Mouse (Mus musculus) mesoderm, embryonic 11.5 days (tissue): ENCODE data around the gene Rpf2.
A peak's percentile ranks its signal among the peaks of the same experiment; 100 is the strongest.

ENCODE experiments used
- DNase-seq: peaks from one replicate; pipeline ENCODE4 v3.0.0-alpha.2; 2012; ENCODE audit warnings: low read depth, low spot score

Rpf2 gene

GRCm38 (mm10) chr10:40246374-40247165, at the start of gene Rpf2:
Rpf2 (minus strand) TSS chr10:40247036.
- DNase-seq: peak; percentile 93

GRCm38 (mm10) chr10:40292640-40293039, 45.8 kb upstream of the Rpf2 start:
- no peak for DNase-seq

- no peak for DNase-seq
Observed at GRCm38 (mm10) chr10:40286767-40287166, 39.9 kb upstream of the Rpf2 start.

GRCm38 (mm10) chr10:40285571-40285970, 38.7 kb upstream of the Rpf2 start:
- no peak for DNase-seq

- DNase-seq: no peak
Observed at GRCm38 (mm10) chr10:40284997-40285396, 38.2 kb upstream of the Rpf2 start.

- no peak for DNase-seq
Observed at GRCm38 (mm10) chr10:40284179-40284831, 37.5 kb upstream of the Rpf2 start.

GRCm38 (mm10) chr10:40283636-40284035, 36.8 kb upstream of the Rpf2 start:
- no peak for DNase-seq

- no peak for DNase-seq
Observed at GRCm38 (mm10) chr10:40281565-40281964, 34.7 kb upstream of the Rpf2 start.

GRCm38 (mm10) chr10:40278317-40278716, 31.5 kb upstream of the Rpf2 start:
- DNase-seq: no peak

GRCm38 (mm10) chr10:40275991-40276390, 29.2 kb upstream of the Rpf2 start:
- peak; percentile 17 for DNase-seq

- no peak for DNase-seq
Observed at GRCm38 (mm10) chr10:40273938-40274337, 27.1 kb upstream of the Rpf2 start.

GRCm38 (mm10) chr10:40271216-40271615, 24.4 kb upstream of the Rpf2 start:
- DNase-seq: no peak

GRCm38 (mm10) chr10:40264920-40265319, 18.1 kb upstream of the Rpf2 start:
- no peak for DNase-seq

GRCm38 (mm10) chr10:40263691-40264090, 16.9 kb upstream of the Rpf2 start:
- DNase-seq: no peak

GRCm38 (mm10) chr10:40262200-40262599, 15.4 kb upstream of the Rpf2 start:
- no peak for DNase-seq

GRCm38 (mm10) chr10:40260305-40260704, 13.5 kb upstream of the Rpf2 start:
- no peak for DNase-seq

- no peak for DNase-seq
Observed at GRCm38 (mm10) chr10:40259542-40259941, 12.7 kb upstream of the Rpf2 start.

- DNase-seq: peak; percentile 65
Observed at GRCm38 (mm10) chr10:40258976-40259375, 12.1 kb upstream of the Rpf2 start.

GRCm38 (mm10) chr10:40258401-40258966, 11.6 kb upstream of the Rpf2 start:
- peak; percentile 92 for DNase-seq

- DNase-seq: peak; percentile 95
Observed at GRCm38 (mm10) chr10:40257414-40258255, 10.8 kb upstream of the Rpf2 start, which contains the start of gene Gtf3c6. Gtf3c6 (minus strand) TSS chr10:40258108.

- peak; percentile 77 for DNase-seq
Observed at GRCm38 (mm10) chr10:40256716-40257115, 9.9 kb upstream of the Rpf2 start.

GRCm38 (mm10) chr10:40250969-40251368, 4.1 kb upstream of the Rpf2 start:
- DNase-seq: no peak
